In the genomic region with DNA sequence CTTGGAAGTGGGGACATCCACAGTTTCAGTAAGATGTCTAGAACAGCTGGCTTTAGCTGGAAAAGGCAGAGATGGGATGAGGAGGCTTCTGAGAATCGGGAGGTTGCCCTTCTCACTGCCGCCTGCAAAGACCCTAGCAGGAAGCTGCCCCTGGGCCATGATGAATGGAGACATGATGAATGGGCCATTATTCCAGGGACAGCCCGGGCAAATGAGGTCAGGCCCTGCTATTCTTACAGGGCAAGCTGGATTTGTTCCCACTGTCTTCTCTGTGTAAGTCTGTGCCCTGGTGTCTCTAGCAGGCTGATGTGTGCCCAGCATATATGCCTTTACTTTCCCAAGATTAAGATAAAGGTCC, we compare ENCODE assay signal across 23 mouse cellular contexts. TPM values are rescaled to one million over a fixed set of nuclear protein-coding genes. Genes with fewer than 3 reads are reported as not detected.
DNase-seq lines count a peak whose midpoint lies in the region; ATAC-seq and TF ChIP-seq lines count a peak whose summit lies in the region.
"Had no signal": no experiment of that assay in that cellular context is flagged by ENCODE, and none has a peak within 500 bp of the region (broad histone marks: within the 10 kb centered on the region; RNA-seq: fewer than 3 reads in every experiment).

No protein-coding gene starts in this region.

- 52% methylated on average over 3 of the region's 3 CpGs for WGBS in heart, embryonic 13.5 days
- whole genome bisulfite sequencing in hindbrain, embryonic 11.5 days, result 14% methylated on average over 3 of the region's 3 CpGs
- 19% methylated on average over 3 of the region's 3 CpGs for WGBS in hindbrain, postnatal 0 days
- 33% methylated on average over 3 of the region's 3 CpGs for WGBS in embryonic facial prominence, embryonic 10.5 days

- no peak for ATAC-seq in heart, embryonic 13.5 days (ENCODE audit: extremely low read depth, insufficient number of reproducible peaks, low FRiP score, low TSS enrichment)
- ATAC-seq in hindbrain, embryonic 11.5 days (ENCODE audit: low FRiP score), result no peak
- no peak for ATAC-seq in hindbrain, postnatal 0 days
- ATAC-seq: activated CD4-positive, CD25-positive, alpha-beta regulatory T cell, adult 4 months; forebrain, embryonic 14.5 days; liver, embryonic 12.5 days; midbrain, embryonic 13.5 days had no signal

- no peak for DNase-seq in heart, adult 18-20 months
- peak; percentile 47 for DNase-seq in hindbrain, embryonic 11.5 days (ENCODE audit: low spot score)
- no peak for DNase-seq in hindbrain, postnatal 0 days (ENCODE audit: low spot score)
- peak; percentile 69 for DNase-seq in embryo, embryonic 10 days (ENCODE audit: low spot score)
- peak; percentile 14 for DNase-seq in embryonic facial prominence, embryonic 10.5 days (ENCODE audit: low spot score)
- no peak for DNase-seq in right cerebral cortex, postnatal 4 days
- DNase-seq: B cell, adult 2 months; layer of hippocampus, adult 9-11 months; lung, adult 18-20 months; lung, postnatal 10 days had no signal

- H3K4me2 ChIP-seq in heart, embryonic 13.5 days, result peak overlapping the region; percentile 39; the same call in 1 of the 2 replicates
- H3K4me2 ChIP-seq in hindbrain, embryonic 11.5 days (replicated peaks; ENCODE audit: low read depth, low read length), result no peak overlapping the region
- H3K4me2 ChIP-seq in hindbrain, postnatal 0 days (ENCODE audit: low read depth, low read length), result no peak overlapping the region
- H3K4me2 ChIP-seq: kidney, embryonic 15.5 days; limb, embryonic 13.5 days; liver, embryonic 12.5 days; midbrain, embryonic 13.5 days; neural tube, embryonic 12.5 days had no signal

- H3K4me3 ChIP-seq in heart, embryonic 13.5 days, result no peak overlapping the region
- no peak overlapping the region for H3K4me3 ChIP-seq in hindbrain, embryonic 11.5 days (ENCODE audit: low read depth, low read length)
- H3K4me3 ChIP-seq in hindbrain, postnatal 0 days (ENCODE audit: low read length), result no peak overlapping the region
- H3K4me3 ChIP-seq in embryonic facial prominence, embryonic 10.5 days, result no peak overlapping the region
- H3K4me3 ChIP-seq: kidney, embryonic 15.5 days; limb, embryonic 13.5 days; liver, embryonic 12.5 days; midbrain, embryonic 13.5 days; neural tube, embryonic 12.5 days had no signal

- no peak overlapping the region for H3K9ac ChIP-seq in heart, embryonic 13.5 days
- H3K9ac ChIP-seq in hindbrain, embryonic 11.5 days (ENCODE audit: low read depth, low read length), result no peak overlapping the region
- no peak overlapping the region for H3K9ac ChIP-seq in hindbrain, postnatal 0 days (replicated peaks; ENCODE audit: low read length)
- H3K9ac ChIP-seq: kidney, embryonic 15.5 days; limb, embryonic 13.5 days; liver, embryonic 12.5 days; midbrain, embryonic 13.5 days; neural tube, embryonic 12.5 days had no signal

- no peaks in the 10 kb centered on the region for H3K36me3 ChIP-seq in heart, embryonic 13.5 days
- no peaks in the 10 kb centered on the region for H3K36me3 ChIP-seq in hindbrain, embryonic 11.5 days (ENCODE audit: control insufficient read depth, insufficient read depth, low read length)
- no peaks in the 10 kb centered on the region for H3K36me3 ChIP-seq in hindbrain, postnatal 0 days (ENCODE audit: insufficient read depth, low read length)
- no peaks in the 10 kb centered on the region for H3K36me3 ChIP-seq in embryonic facial prominence, embryonic 10.5 days (replicated peaks)
- H3K36me3 ChIP-seq: kidney, embryonic 15.5 days; limb, embryonic 13.5 days; liver, embryonic 12.5 days; midbrain, embryonic 13.5 days; neural tube, embryonic 12.5 days had no signal

- no peaks in the 10 kb centered on the region for H3K9me3 ChIP-seq in heart, embryonic 13.5 days
- H3K9me3 ChIP-seq in hindbrain, embryonic 11.5 days (ENCODE audit: control insufficient read depth, low read length), result no peaks in the 10 kb centered on the region
- H3K9me3 ChIP-seq in hindbrain, postnatal 0 days (ENCODE audit: low read length), result no peaks in the 10 kb centered on the region
- no peaks in the 10 kb centered on the region for H3K9me3 ChIP-seq in embryonic facial prominence, embryonic 10.5 days
- H3K9me3 ChIP-seq: kidney, embryonic 15.5 days; limb, embryonic 13.5 days; liver, embryonic 12.5 days; midbrain, embryonic 13.5 days; neural tube, embryonic 12.5 days had no signal

- peaks cover 4% of the 10 kb centered on the region; the same call in 1 of the 2 replicates for H3K27me3 ChIP-seq in heart, embryonic 13.5 days (replicated peaks)
- no peaks in the 10 kb centered on the region for H3K27me3 ChIP-seq in hindbrain, embryonic 11.5 days (ENCODE audit: control insufficient read depth, insufficient read depth, low read length)
- peaks cover 9% of the 10 kb centered on the region; the same call in 1 of the 2 replicates for H3K27me3 ChIP-seq in hindbrain, postnatal 0 days (ENCODE audit: insufficient read depth, low read length)
- H3K27me3 ChIP-seq in embryonic facial prominence, embryonic 10.5 days (replicated peaks; ENCODE audit: low read depth, poor library complexity, severe bottlenecking), result peaks cover 6% of the 10 kb centered on the region
- H3K27me3 ChIP-seq: kidney, embryonic 15.5 days; limb, embryonic 13.5 days; liver, embryonic 12.5 days; neural tube, embryonic 12.5 days had no signal

- TF ChIP-seq CTCF in hindbrain, postnatal 0 days (IDR thresholded peaks at IDR 0.05; ENCODE audit: low read depth), result no peak

- peak overlapping the region; percentile 43; the same call in 1 of the 2 replicates for H3K27ac ChIP-seq in heart, embryonic 13.5 days (replicated peaks)
- no peak overlapping the region for H3K27ac ChIP-seq in hindbrain, embryonic 11.5 days (ENCODE audit: low read depth, low read length)
- H3K27ac ChIP-seq in hindbrain, postnatal 0 days, result no peak overlapping the region
- no peak overlapping the region for H3K27ac ChIP-seq in embryonic facial prominence, embryonic 10.5 days (replicated peaks)
- H3K27ac ChIP-seq: kidney, embryonic 15.5 days; limb, embryonic 13.5 days; liver, embryonic 12.5 days; midbrain, embryonic 13.5 days; neural tube, embryonic 12.5 days had no signal

- H3K4me1 ChIP-seq in heart, embryonic 13.5 days, result peaks cover 17% of the 10 kb centered on the region
- H3K4me1 ChIP-seq in hindbrain, embryonic 11.5 days (replicated peaks; ENCODE audit: control insufficient read depth, insufficient read depth, low read length), result 0 out of 2 replicates have a peak, but pooled peaks cover 5% of the 10 kb centered on the region
- H3K4me1 ChIP-seq in hindbrain, postnatal 0 days (ENCODE audit: insufficient read depth, low read length), result no peaks in the 10 kb centered on the region
- peaks cover 17% of the 10 kb centered on the region for H3K4me1 ChIP-seq in embryonic facial prominence, embryonic 10.5 days
- H3K4me1 ChIP-seq: kidney, embryonic 15.5 days; limb, embryonic 13.5 days; liver, embryonic 12.5 days had no signal

RNA-seq across cellular contexts. Expression of gene Iqsec3, which starts 51.1 kb away (rescaled TPM):
- polyA plus RNA-seq in heart, embryonic 13.5 days (2015; fragmentation: Nextera tagmentation; extraction: Ambion mirVana), result 0.01 TPM in 1 of 2 replicates, not detected in the other
- under 1 TPM; 0.41 to 0.62 TPM for total RNA-seq in heart, adult 18-20 months (2021)
- 1.8 and 2.5 TPM in 2 replicates for polyA plus RNA-seq in hindbrain, embryonic 11.5 days (2014; fragmentation: Nextera tagmentation; extraction: Ambion mirVana)
- total RNA-seq in hindbrain, postnatal 0 days (2014; rRNA removed), result 48.2 and 53.1 TPM in 2 replicates
- 10.6 and 10.7 TPM in 2 replicates for polyA plus RNA-seq in hindbrain, postnatal 0 days (2015; fragmentation: Nextera tagmentation; extraction: Ambion mirVana)
- polyA plus RNA-seq in embryonic facial prominence, embryonic 10.5 days (2016; fragmentation: Nextera tagmentation; extraction: Ambion mirVana), result 0.17 and 0.21 TPM in 2 replicates
- total RNA-seq: common myeloid progenitor, adult 5-6 weeks; hematopoietic stem cell, adult 5-6 weeks; megakaryocyte, adult 5-6 weeks; monocyte, adult 5-6 weeks had no signal
- polyA plus RNA-seq: activated CD4-positive, CD25-positive, alpha-beta regulatory T cell, adult 4 months; liver, embryonic 12.5 days; thymus, postnatal 0 days had no signal

Comparison
In these comparisons a context has a peak if more than half of its experiments do, and no peak if none do; other contexts are left out.
1. DNase-seq: peak in hindbrain, embryonic 11.5 days (single experiment), embryo, embryonic 10 days (single experiment) and embryonic facial prominence, embryonic 10.5 days (single experiment); none in heart, adult 18-20 months (0 of 2), hindbrain, postnatal 0 days (single experiment) and right cerebral cortex, postnatal 4 days (single experiment).